ENCODE assay signal across 31 mouse cellular contexts in genomic region chr2:122230395-122230794, GRCm38 (mm10). TPM values are rescaled to one million over a fixed set of nuclear protein-coding genes. Genes with fewer than 3 reads are reported as not detected.
A peak's percentile ranks its signal among the peaks of the same experiment; 100 is the strongest.
DNase-seq lines count a peak whose midpoint lies in the region; ATAC-seq and TF ChIP-seq lines count a peak whose summit lies in the region.
"Had no signal": no experiment of that assay in that cellular context is flagged by ENCODE, and none has a peak within 500 bp of the region (broad histone marks: within the 10 kb centered on the region; RNA-seq: fewer than 3 reads in every experiment).

No protein-coding gene starts in this region.

- no peak overlapping the region for H3K27ac ChIP-seq in embryonic facial prominence, embryonic 14.5 days (replicated peaks; ENCODE audit: low read depth, low read length)
- no peak overlapping the region for H3K27ac ChIP-seq in embryonic facial prominence, embryonic 10.5 days (replicated peaks)
- H3K27ac ChIP-seq in stomach, embryonic 16.5 days (ENCODE audit: low read length): peak overlapping the region; percentile 55; the same call in 1 of the 2 replicates
- H3K27ac ChIP-seq in stomach, postnatal 0 days (replicated peaks): no peak overlapping the region
- H3K27ac ChIP-seq in CH12.LX (ENCODE audit: insufficient read depth, low read depth): no peak overlapping the region
- H3K27ac ChIP-seq in midbrain, embryonic 15.5 days: no peak overlapping the region
- H3K27ac ChIP-seq: embryonic facial prominence, embryonic 12.5 days; forebrain, embryonic 12.5 days; forebrain, embryonic 15.5 days; heart, embryonic 10.5 days; heart, embryonic 13.5 days; hindbrain, embryonic 14.5 days; hindbrain, postnatal 0 days had no signal

- in situ Hi-C loops in CH12.LX (cut with MboI; ENCODE audit: low pct_ligation_motif_present, low pct_unique_long_range_greater_than_20kb, low sequenced_read_pairs): no loop called here
- in situ Hi-C loops in Patski (cut with MboI; ENCODE audit: low pct_unique_long_range_greater_than_20kb): no loop called here

- ATAC-seq in embryonic facial prominence, embryonic 14.5 days (ENCODE audit: low read depth): no peak
- no peak for ATAC-seq in stomach, embryonic 16.5 days (ENCODE audit: insufficient read depth, low FRiP score)
- no peak for ATAC-seq in stomach, postnatal 0 days (ENCODE audit: low FRiP score, low TSS enrichment)
- peak; percentile 44 for ATAC-seq in Patski
- no peak for ATAC-seq in midbrain, embryonic 15.5 days (replicated peaks)
- ATAC-seq: forebrain, embryonic 15.5 days; hindbrain, postnatal 0 days had no signal

- POLR2A ChIA-PET in Patski (lab: Charles Lee): no interaction called here

- no peak overlapping the region for H3K4me2 ChIP-seq in embryonic facial prominence, embryonic 14.5 days (ENCODE audit: low read depth, low read length)
- no peak overlapping the region for H3K4me2 ChIP-seq in stomach, embryonic 16.5 days (ENCODE audit: low read depth, low read length)
- no peak overlapping the region for H3K4me2 ChIP-seq in stomach, postnatal 0 days (replicated peaks; ENCODE audit: low read depth)
- H3K4me2 ChIP-seq in CH12.LX (ENCODE audit: insufficient read depth, low read depth, poor library complexity, severe bottlenecking): no peak overlapping the region
- H3K4me2 ChIP-seq in midbrain, embryonic 15.5 days: no peak overlapping the region
- H3K4me2 ChIP-seq: embryonic facial prominence, embryonic 12.5 days; forebrain, embryonic 12.5 days; forebrain, embryonic 15.5 days; heart, embryonic 13.5 days; hindbrain, embryonic 14.5 days had no signal

- H3K4me1 ChIP-seq in embryonic facial prominence, embryonic 14.5 days (ENCODE audit: control insufficient read depth, insufficient read depth, low read length): peaks cover 5% of the 10 kb centered on the region
- peaks cover 11% of the 10 kb centered on the region for H3K4me1 ChIP-seq in embryonic facial prominence, embryonic 10.5 days
- H3K4me1 ChIP-seq in stomach, embryonic 16.5 days (ENCODE audit: control insufficient read depth, insufficient read depth, low read length): 0 out of 2 replicates have a peak, but pooled peaks cover 6% of the 10 kb centered on the region
- no peaks in the 10 kb centered on the region for H3K4me1 ChIP-seq in stomach, postnatal 0 days (replicated peaks; ENCODE audit: control insufficient read depth, insufficient read depth)
- H3K4me1 ChIP-seq in CH12.LX (ENCODE audit: control insufficient read depth in 1 of 2, insufficient read depth in 2 of 2): peaks cover 6 to 9% of the 10 kb centered on the region in 2 experiments; a peak in 3 of 4 replicates
- peaks cover 8% of the 10 kb centered on the region; the same call in 1 of the 2 replicates for H3K4me1 ChIP-seq in midbrain, embryonic 15.5 days
- H3K4me1 ChIP-seq: embryonic facial prominence, embryonic 12.5 days had no signal

- H3K79me2 ChIP-seq in CH12.LX (replicated peaks; ENCODE audit: control insufficient read depth, extremely low read depth, insufficient read depth, poor library complexity, severe bottlenecking): no peaks in the 10 kb centered on the region

- peak; percentile 35 for DNase-seq in embryonic facial prominence, embryonic 14.5 days (ENCODE audit: low spot score)
- DNase-seq in embryonic facial prominence, embryonic 10.5 days (ENCODE audit: low spot score): no peak
- DNase-seq in stomach, postnatal 0 days (ENCODE audit: low spot score): no peak
- no peak for DNase-seq in CH12.LX (ENCODE audit: extremely low read depth)
- no peak for DNase-seq in Patski (ENCODE audit: low read depth, low spot score)
- no peak for DNase-seq in kidney, postnatal 36 days
- DNase-seq: adrenal gland, postnatal 10 days; adrenal gland, postnatal 36 days; cerebellum, adult 18-20 months; cerebellum, adult 9-10 months; cerebellum, postnatal 14 days; gastrocnemius, postnatal 25 days; heart, adult 18-20 months; heart, postnatal 14 days; heart, postnatal 4 days had no signal

- no peak for TF ChIP-seq EP300 in stomach, postnatal 0 days (optimal IDR thresholded peaks at IDR 0.05)
- TF ChIP-seq EP300 in CH12.LX (IDR thresholded peaks at IDR 0.05; ENCODE audit: low read length): no peak

- H3K4me3 ChIP-seq in embryonic facial prominence, embryonic 14.5 days (ENCODE audit: low read depth, low read length): no peak overlapping the region
- H3K4me3 ChIP-seq in embryonic facial prominence, embryonic 10.5 days: no peak overlapping the region
- H3K4me3 ChIP-seq in stomach, embryonic 16.5 days (replicated peaks; ENCODE audit: low read length): no peak overlapping the region
- no peak overlapping the region for H3K4me3 ChIP-seq in stomach, postnatal 0 days (ENCODE audit: low read depth, low read length)
- no peak overlapping the region for H3K4me3 ChIP-seq in CH12.LX (replicated peaks in 1 of 3; ENCODE audit: low read depth in 2 of 3, low read length in 2 of 3, poor library complexity in 1 of 3)
- no peak overlapping the region for H3K4me3 ChIP-seq in midbrain, embryonic 15.5 days
- H3K4me3 ChIP-seq: embryonic facial prominence, embryonic 12.5 days; erythroblast, embryonic 14.5 days; forebrain, embryonic 12.5 days; forebrain, embryonic 15.5 days; heart, embryonic 10.5 days; heart, embryonic 13.5 days had no signal

- TF ChIP-seq POLR2A in CH12.LX (IDR thresholded peaks at IDR 0.05; ENCODE audit: low read depth, low read length): no peak

- H3K9ac ChIP-seq in embryonic facial prominence, embryonic 14.5 days (ENCODE audit: low read depth, low read length): no peak overlapping the region
- no peak overlapping the region for H3K9ac ChIP-seq in stomach, embryonic 16.5 days (ENCODE audit: low read length)
- H3K9ac ChIP-seq in stomach, postnatal 0 days (ENCODE audit: low read length): no peak overlapping the region
- no peak overlapping the region for H3K9ac ChIP-seq in CH12.LX (ENCODE audit: insufficient read depth, low read depth)
- no peak overlapping the region for H3K9ac ChIP-seq in midbrain, embryonic 15.5 days
- H3K9ac ChIP-seq: embryonic facial prominence, embryonic 12.5 days; forebrain, embryonic 12.5 days; forebrain, embryonic 15.5 days; heart, embryonic 13.5 days; hindbrain, embryonic 14.5 days had no signal

- no peaks in the 10 kb centered on the region for H3K36me3 ChIP-seq in embryonic facial prominence, embryonic 14.5 days (ENCODE audit: control insufficient read depth, insufficient read depth, low read length)
- H3K36me3 ChIP-seq in embryonic facial prominence, embryonic 10.5 days (replicated peaks): no peaks in the 10 kb centered on the region
- H3K36me3 ChIP-seq in stomach, embryonic 16.5 days (ENCODE audit: control insufficient read depth, insufficient read depth, low read length): no peaks in the 10 kb centered on the region
- H3K36me3 ChIP-seq in stomach, postnatal 0 days (ENCODE audit: control insufficient read depth, insufficient read depth, low read length): no peaks in the 10 kb centered on the region
- H3K36me3 ChIP-seq in CH12.LX (replicated peaks in 1 of 2; ENCODE audit: control insufficient read depth in 1 of 2, insufficient read depth in 1 of 2, low read length in 1 of 2): no peaks in the 10 kb centered on the region
- no peaks in the 10 kb centered on the region for H3K36me3 ChIP-seq in midbrain, embryonic 15.5 days (replicated peaks)
- H3K36me3 ChIP-seq: embryonic facial prominence, embryonic 12.5 days; forebrain, embryonic 12.5 days; forebrain, embryonic 15.5 days; heart, embryonic 10.5 days; heart, embryonic 13.5 days had no signal

- H3K9me3 ChIP-seq in embryonic facial prominence, embryonic 14.5 days (ENCODE audit: control insufficient read depth, low read length): no peaks in the 10 kb centered on the region
- no peaks in the 10 kb centered on the region for H3K9me3 ChIP-seq in embryonic facial prominence, embryonic 10.5 days
- no peaks in the 10 kb centered on the region for H3K9me3 ChIP-seq in stomach, embryonic 16.5 days (replicated peaks; ENCODE audit: control insufficient read depth, low read length)
- H3K9me3 ChIP-seq in stomach, postnatal 0 days (ENCODE audit: control insufficient read depth, low read length): no peaks in the 10 kb centered on the region
- H3K9me3 ChIP-seq in CH12.LX (replicated peaks; ENCODE audit: low read length): no peaks in the 10 kb centered on the region
- no peaks in the 10 kb centered on the region for H3K9me3 ChIP-seq in midbrain, embryonic 15.5 days
- H3K9me3 ChIP-seq: embryonic facial prominence, embryonic 12.5 days; forebrain, embryonic 12.5 days; forebrain, embryonic 15.5 days; heart, embryonic 10.5 days; heart, embryonic 13.5 days had no signal

- CTCF ChIA-PET in Patski (lab: Charles Lee): interaction anchor here (1.7 kb wide), 1 partner anchor 34 kb away, joined by 4 read pairs; no protein-coding TSS in a partner anchor

- no peak for TF ChIP-seq CTCF in stomach, postnatal 0 days (IDR thresholded peaks at IDR 0.05; ENCODE audit: low read depth)
- no peak for TF ChIP-seq CTCF in CH12.LX (conservative IDR thresholded peaks at IDR 0.05 in 1 of 2, IDR thresholded peaks at IDR 0.05 in 1 of 2; ENCODE audit: low read depth in 2 of 2, low read length in 2 of 2)
- TF ChIP-seq CTCF in Patski (IDR thresholded peaks at IDR 0.05): no peak

- H3K27me3 ChIP-seq in embryonic facial prominence, embryonic 14.5 days (replicated peaks; ENCODE audit: control insufficient read depth, insufficient read depth, low read length): no peaks in the 10 kb centered on the region
- H3K27me3 ChIP-seq in embryonic facial prominence, embryonic 10.5 days (replicated peaks; ENCODE audit: low read depth, poor library complexity, severe bottlenecking): 0 out of 2 replicates have a peak, but pooled peaks cover 1% of the 10 kb centered on the region
- no peaks in the 10 kb centered on the region for H3K27me3 ChIP-seq in stomach, embryonic 16.5 days (ENCODE audit: control insufficient read depth, insufficient read depth, low read length)
- H3K27me3 ChIP-seq in stomach, postnatal 0 days (ENCODE audit: control insufficient read depth, insufficient read depth, low read length): no peaks in the 10 kb centered on the region
- H3K27me3 ChIP-seq in CH12.LX (replicated peaks) (no peaks in the 10 kb centered on the region), Patski (no peaks in the 10 kb centered on the region)
- no peaks in the 10 kb centered on the region for H3K27me3 ChIP-seq in midbrain, embryonic 15.5 days (replicated peaks)
- H3K27me3 ChIP-seq: embryonic facial prominence, embryonic 12.5 days; forebrain, embryonic 15.5 days had no signal

- 73% methylated on average over 6 of the region's 6 CpGs for WGBS in embryonic facial prominence, embryonic 14.5 days
- WGBS in embryonic facial prominence, embryonic 10.5 days: 83% methylated on average over 6 of the region's 6 CpGs
- 78% methylated on average over 6 of the region's 6 CpGs for WGBS in stomach, embryonic 16.5 days
- WGBS in stomach, postnatal 0 days: 80% methylated on average over 6 of the region's 6 CpGs
- 89% methylated on average over 6 of the region's 6 CpGs for WGBS in midbrain, embryonic 15.5 days

- TF ChIP-seq RAD21 in CH12.LX (IDR thresholded peaks at IDR 0.05; ENCODE audit: low read depth, low read length): no peak

- dilution Hi-C loops in CH12.LX (cut with MboI; ENCODE audit: extremely low pct_ligation_motif_present, extremely low pct_unique_long_range_greater_than_20kb, low sequenced_read_pairs): no loop called here

RNA-seq across cellular contexts. Expression of gene Sord, which starts 4.2 kb away (rescaled TPM):
- polyA plus RNA-seq in embryonic facial prominence, embryonic 14.5 days (2014; fragmentation: Nextera tagmentation; extraction: Ambion mirVana): 27.1 and 31.9 TPM in 2 replicates
- 23.5 and 23.8 TPM in 2 replicates for polyA plus RNA-seq in embryonic facial prominence, embryonic 10.5 days (2016; fragmentation: Nextera tagmentation; extraction: Ambion mirVana)
- polyA plus RNA-seq in stomach, embryonic 16.5 days (2015; fragmentation: Nextera tagmentation; extraction: Ambion mirVana): 50.9 and 52.4 TPM in 2 replicates
- 49.7 and 51.2 TPM in 2 replicates for polyA plus RNA-seq in stomach, postnatal 0 days (2015; fragmentation: Nextera tagmentation; extraction: Ambion mirVana)
- total RNA-seq in CH12.LX (2012; rRNA removed) (14.9 and 20.3 TPM in 2 replicates), CH12.LX (2014; rRNA removed) (18.2 and 19.2 TPM in 2 replicates)
- polyA plus RNA-seq in CH12.LX (2012; ENCODE audit: insufficient read length, low read depth) (29.2 and 29.9 TPM in 2 replicates), Patski (2021) (29.2 TPM)
- 20.5 and 22.2 TPM in 2 replicates for polyA plus RNA-seq in midbrain, embryonic 15.5 days (2015; fragmentation: Nextera tagmentation; extraction: Ambion mirVana)

RNA-seq across cellular contexts. Expression of gene Terb2, which starts 44.3 kb away (rescaled TPM):
- not detected in 2 replicates for polyA plus RNA-seq in embryonic facial prominence, embryonic 14.5 days (2014; fragmentation: Nextera tagmentation; extraction: Ambion mirVana)
- not detected in 2 replicates for polyA plus RNA-seq in embryonic facial prominence, embryonic 10.5 days (2016; fragmentation: Nextera tagmentation; extraction: Ambion mirVana)
- not detected in 2 replicates for polyA plus RNA-seq in stomach, embryonic 16.5 days (2015; fragmentation: Nextera tagmentation; extraction: Ambion mirVana)
- not detected in 2 replicates for polyA plus RNA-seq in stomach, postnatal 0 days (2015; fragmentation: Nextera tagmentation; extraction: Ambion mirVana)
- total RNA-seq in CH12.LX (2012; rRNA removed) (not detected in 2 replicates), CH12.LX (2014; rRNA removed) (not detected in 2 replicates)
- polyA plus RNA-seq in CH12.LX (2012; ENCODE audit: insufficient read length, low read depth) (not detected in 2 replicates), Patski (2021) (not detected)
- polyA plus RNA-seq in midbrain, embryonic 15.5 days (2015; fragmentation: Nextera tagmentation; extraction: Ambion mirVana): not detected in 2 replicates
- total RNA-seq: adrenal gland, adult 18-20 months; adrenal gland, postnatal 10 days; adrenal gland, postnatal 36 days; gastrocnemius, adult 8-10 months; gastrocnemius, postnatal 25 days; heart, adult 18-20 months; heart, postnatal 14 days; heart, postnatal 4 days; hindbrain, postnatal 0 days; MEL had no signal
- polyA plus RNA-seq: embryonic facial prominence, embryonic 12.5 days; erythroblast, embryonic 14.5 days; forebrain, embryonic 12.5 days; forebrain, embryonic 15.5 days; gonadal fat pad, adult 2 months; heart, embryonic 10.5 days; heart, embryonic 13.5 days; heart, embryonic 16.5 days; hindbrain, embryonic 11.5 days; hindbrain, embryonic 14.5 days; hindbrain, postnatal 0 days had no signal

RNA-seq across cellular contexts. Expression of gene Patl2, which starts 44.4 kb away (rescaled TPM):
- 0.08 TPM in 1 of 2 replicates, not detected in the other for polyA plus RNA-seq in embryonic facial prominence, embryonic 14.5 days (2014; fragmentation: Nextera tagmentation; extraction: Ambion mirVana)
- 0.10 TPM in 1 of 2 replicates, not detected in the other for polyA plus RNA-seq in embryonic facial prominence, embryonic 10.5 days (2016; fragmentation: Nextera tagmentation; extraction: Ambion mirVana)
- polyA plus RNA-seq in stomach, embryonic 16.5 days (2015; fragmentation: Nextera tagmentation; extraction: Ambion mirVana): not detected in 2 replicates
- not detected in 2 replicates for polyA plus RNA-seq in stomach, postnatal 0 days (2015; fragmentation: Nextera tagmentation; extraction: Ambion mirVana)
- total RNA-seq in CH12.LX (2012; rRNA removed) (not detected in 2 replicates), CH12.LX (2014; rRNA removed) (not detected in 2 replicates)
- polyA plus RNA-seq in CH12.LX (2012; ENCODE audit: insufficient read length, low read depth) (not detected in 2 replicates), Patski (2021) (0.05 TPM)
- polyA plus RNA-seq in midbrain, embryonic 15.5 days (2015; fragmentation: Nextera tagmentation; extraction: Ambion mirVana): not detected in 2 replicates
- total RNA-seq: adrenal gland, adult 18-20 months; adrenal gland, postnatal 36 days; gastrocnemius, adult 8-10 months; gastrocnemius, postnatal 25 days; heart, adult 18-20 months; heart, postnatal 14 days; heart, postnatal 4 days; hindbrain, postnatal 0 days had no signal
- polyA plus RNA-seq: embryonic facial prominence, embryonic 12.5 days; erythroblast, embryonic 14.5 days; forebrain, embryonic 12.5 days; forebrain, embryonic 15.5 days; heart, embryonic 13.5 days; hindbrain, embryonic 14.5 days had no signal
